Comparison of ENCODE assay signal across 17 mouse cellular contexts in the genomic region with DNA sequence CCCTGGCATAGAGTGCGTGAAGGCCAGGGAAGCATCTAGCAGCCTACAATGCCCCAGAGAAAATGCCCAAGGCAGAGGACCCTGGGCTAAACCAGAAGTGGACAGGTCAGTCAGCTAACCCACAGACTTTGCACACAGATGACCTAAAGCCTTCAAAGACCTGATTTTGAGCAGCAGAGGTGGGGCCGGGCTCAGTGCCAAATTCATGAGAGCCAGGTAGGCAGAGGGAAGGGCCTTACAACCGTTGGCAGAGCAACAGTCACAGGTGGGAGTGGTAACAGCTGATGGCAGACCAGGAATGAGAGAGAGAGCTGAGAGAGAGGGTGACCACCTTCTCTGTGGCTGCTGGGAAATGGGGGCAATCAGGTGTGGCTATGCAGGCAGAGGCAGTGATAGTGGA. TPM values are rescaled to one million over a fixed set of nuclear protein-coding genes. Genes with fewer than 3 reads are reported as not detected.
DNase-seq lines count a peak whose midpoint lies in the region; ATAC-seq and TF ChIP-seq lines count a peak whose summit lies in the region.
"Had no signal": no experiment of that assay in that cellular context is flagged by ENCODE, and none has a peak within 500 bp of the region (broad histone marks: within the 10 kb centered on the region; RNA-seq: fewer than 3 reads in every experiment).

No protein-coding gene starts in this region.

- intact Hi-C loops in left cerebral cortex, postnatal 36 days (cut with DNase I), result no loop called here

- no peak overlapping the region for H3K9ac ChIP-seq in liver, adult 2 months (ENCODE audit: low read depth, low read length)
- H3K9ac ChIP-seq in liver, embryonic 12.5 days, result no peak overlapping the region; the same call in 1 of the 2 replicates
- H3K9ac ChIP-seq in kidney, postnatal 0 days (ENCODE audit: low read depth, low read length), result peak overlapping the region; percentile 13; the same call in 1 of the 2 replicates
- peak overlapping the region; percentile 55 for H3K9ac ChIP-seq in stomach, embryonic 16.5 days (ENCODE audit: low read length)
- H3K9ac ChIP-seq: forebrain, embryonic 13.5 days; lung, embryonic 15.5 days; neural tube, embryonic 12.5 days had no signal

- TF ChIP-seq CTCF in liver, adult 2 months (IDR thresholded peaks at IDR 0.05; ENCODE audit: low read depth, low read length), result no peak
- TF ChIP-seq CTCF in kidney, postnatal 0 days (IDR thresholded peaks at IDR 0.05; ENCODE audit: low read depth), result no peak
- no peak for TF ChIP-seq CTCF in lung, adult 2 months (IDR thresholded peaks at IDR 0.05; ENCODE audit: insufficient read depth, low read length)

- peaks cover 3% of the 10 kb centered on the region; the same call in 1 of the 2 replicates for H3K36me3 ChIP-seq in liver, adult 2 months (ENCODE audit: control insufficient read depth, insufficient read depth, low read length)
- H3K36me3 ChIP-seq in liver, embryonic 12.5 days, result peaks cover 40% of the 10 kb centered on the region
- peaks cover 3% of the 10 kb centered on the region for H3K36me3 ChIP-seq in kidney, postnatal 0 days (ENCODE audit: insufficient read depth, low read length)
- H3K36me3 ChIP-seq in stomach, embryonic 16.5 days (ENCODE audit: control insufficient read depth, insufficient read depth, low read length), result peaks cover 8% of the 10 kb centered on the region
- H3K36me3 ChIP-seq: neural tube, embryonic 12.5 days had no signal

- H3K4me1 ChIP-seq in liver, adult 2 months (ENCODE audit: control insufficient read depth, insufficient read depth, low read length), result peaks cover 29% of the 10 kb centered on the region
- H3K4me1 ChIP-seq in liver, embryonic 12.5 days, result peaks cover 55% of the 10 kb centered on the region
- peaks cover 5% of the 10 kb centered on the region; the same call in 1 of the 2 replicates for H3K4me1 ChIP-seq in kidney, postnatal 0 days (replicated peaks; ENCODE audit: insufficient read depth, low read length)
- H3K4me1 ChIP-seq in lung, adult 2 months (ENCODE audit: control insufficient read depth, insufficient read depth, low read length), result peaks cover 4% of the 10 kb centered on the region
- peaks cover 18% of the 10 kb centered on the region for H3K4me1 ChIP-seq in stomach, embryonic 16.5 days (ENCODE audit: control insufficient read depth, insufficient read depth, low read length)

- TF ChIP-seq POLR2A in liver, adult 2 months (IDR thresholded peaks at IDR 0.05; ENCODE audit: extremely low read depth, insufficient read depth, low read length), result no peak
- TF ChIP-seq POLR2A in lung, adult 2 months (IDR thresholded peaks at IDR 0.05; ENCODE audit: borderline replicate concordance, extremely low read depth, low read depth, low read length), result no peak

- ATAC-seq in liver, embryonic 12.5 days, result no peak
- no peak for ATAC-seq in kidney, postnatal 0 days (replicated peaks; ENCODE audit: low FRiP score, low read depth)
- no peak for ATAC-seq in stomach, embryonic 16.5 days (ENCODE audit: insufficient read depth, low FRiP score)
- ATAC-seq: forebrain, embryonic 13.5 days; hindbrain, postnatal 0 days; midbrain, embryonic 16.5 days had no signal

- H3K79me2 ChIP-seq in liver, adult 2 months (ENCODE audit: control insufficient read depth, insufficient read depth, low read length), result peaks cover 24% of the 10 kb centered on the region

- H3K27ac ChIP-seq in liver, adult 2 months (replicated peaks; ENCODE audit: insufficient read depth, low read depth, low read length), result no peak overlapping the region; the same call in 1 of the 2 replicates
- no peak overlapping the region for H3K27ac ChIP-seq in liver, embryonic 12.5 days
- H3K27ac ChIP-seq in kidney, postnatal 0 days, result no peak overlapping the region
- peak overlapping the region; percentile 55; the same call in 1 of the 2 replicates for H3K27ac ChIP-seq in stomach, embryonic 16.5 days (ENCODE audit: low read length)
- H3K27ac ChIP-seq: forebrain, embryonic 13.5 days; hindbrain, postnatal 0 days; lung, embryonic 15.5 days; neural tube, embryonic 12.5 days had no signal

- peak; percentile 59 for DNase-seq in liver, adult 2 months (ENCODE audit: extremely low read depth, low read depth, low spot score)
- no peak for DNase-seq in kidney, postnatal 0 days (ENCODE audit: low spot score)
- peak; percentile 53 for DNase-seq in lung, adult 2 months
- no peak for DNase-seq in left cerebral cortex, adult 8-10 months (ENCODE audit: low spot score in 2 of 2)
- no peak for DNase-seq in left cerebral cortex, postnatal 36 days (ENCODE audit: low spot score in 2 of 2)
- DNase-seq: adrenal gland, adult 2 months; gastrocnemius, postnatal 10 days had no signal

- WGBS in liver, adult 2 months, result 45% methylated on average over 3 of the region's 3 CpGs
- WGBS in liver, embryonic 12.5 days (ENCODE audit: insufficient replicate concordance), result 72% methylated on average over 3 of the region's 3 CpGs
- 71% methylated on average over 3 of the region's 3 CpGs for WGBS in kidney, postnatal 0 days
- 67% methylated on average over 3 of the region's 3 CpGs for WGBS in lung, adult 2 months
- 64% methylated on average over 3 of the region's 3 CpGs for WGBS in stomach, embryonic 16.5 days

- H3K9me3 ChIP-seq in liver, embryonic 12.5 days (replicated peaks), result no peaks in the 10 kb centered on the region
- H3K9me3 ChIP-seq in kidney, postnatal 0 days (replicated peaks; ENCODE audit: low read length), result no peaks in the 10 kb centered on the region
- H3K9me3 ChIP-seq in stomach, embryonic 16.5 days (replicated peaks; ENCODE audit: control insufficient read depth, low read length), result no peaks in the 10 kb centered on the region
- H3K9me3 ChIP-seq: forebrain, embryonic 13.5 days; lung, embryonic 15.5 days; neural tube, embryonic 12.5 days had no signal

- no peak overlapping the region for H3K4me2 ChIP-seq in liver, embryonic 12.5 days
- H3K4me2 ChIP-seq in kidney, postnatal 0 days (ENCODE audit: low read length), result no peak overlapping the region
- no peak overlapping the region for H3K4me2 ChIP-seq in stomach, embryonic 16.5 days (ENCODE audit: low read depth, low read length)
- H3K4me2 ChIP-seq: forebrain, embryonic 13.5 days; heart, embryonic 11.5 days; lung, embryonic 15.5 days; neural tube, embryonic 12.5 days had no signal

- H3K4me3 ChIP-seq in liver, adult 2 months (ENCODE audit: insufficient read depth, low read depth, low read length), result no peak overlapping the region
- no peak overlapping the region for H3K4me3 ChIP-seq in liver, embryonic 12.5 days
- no peak overlapping the region for H3K4me3 ChIP-seq in kidney, postnatal 0 days (replicated peaks; ENCODE audit: low read depth, low read length)
- no peak overlapping the region for H3K4me3 ChIP-seq in lung, adult 2 months (replicated peaks; ENCODE audit: extremely low read depth, low read depth, low read length)
- no peak overlapping the region for H3K4me3 ChIP-seq in stomach, embryonic 16.5 days (replicated peaks; ENCODE audit: low read length)
- H3K4me3 ChIP-seq: forebrain, embryonic 13.5 days; lung, embryonic 15.5 days; neural tube, embryonic 12.5 days had no signal

- H3K27me3 ChIP-seq in liver, adult 2 months (ENCODE audit: control insufficient read depth, insufficient read depth, low read length), result no peaks in the 10 kb centered on the region
- H3K27me3 ChIP-seq in liver, embryonic 12.5 days (replicated peaks), result no peaks in the 10 kb centered on the region
- no peaks in the 10 kb centered on the region for H3K27me3 ChIP-seq in kidney, postnatal 0 days (ENCODE audit: insufficient read depth, low read length)
- no peaks in the 10 kb centered on the region for H3K27me3 ChIP-seq in stomach, embryonic 16.5 days (ENCODE audit: control insufficient read depth, insufficient read depth, low read length)
- H3K27me3 ChIP-seq: forebrain, embryonic 13.5 days; lung, embryonic 15.5 days; neural tube, embryonic 12.5 days had no signal

RNA-seq across cellular contexts. Expression of a gene that starts 3.9 kb away (rescaled TPM):
- 2.5 and 3.4 TPM in 2 replicates for total RNA-seq in liver, adult 2 months (2014; rRNA removed)
- polyA plus RNA-seq in liver, adult 2 months (2012; rRNA removed), result 20.9 and 27.7 TPM in 2 replicates
- polyA plus RNA-seq in liver, embryonic 12.5 days (2016; fragmentation: Nextera tagmentation; extraction: Ambion mirVana), result 3.8 and 4.1 TPM in 2 replicates
- polyA plus RNA-seq in kidney, postnatal 0 days (2015; fragmentation: Nextera tagmentation; extraction: Ambion mirVana), result 6.9 and 7.7 TPM in 2 replicates
- 17.1 and 18.1 TPM in 2 replicates for polyA plus RNA-seq in lung, adult 2 months (2012; rRNA removed)
- polyA plus RNA-seq in stomach, embryonic 16.5 days (2015; fragmentation: Nextera tagmentation; extraction: Ambion mirVana), result 7.6 and 9.6 TPM in 2 replicates
- total RNA-seq in left cerebral cortex, adult 8-10 months (2022), result 1 to 10 TPM; 5.7 to 8.4 (median 6.5) TPM
- total RNA-seq in left cerebral cortex, postnatal 36 days (2021), result 1 to 10 TPM; 4.9 to 5.3 TPM

RNA-seq across cellular contexts. Expression of a gene that starts 16.0 kb away (rescaled TPM):
- total RNA-seq in liver, adult 2 months (2014; rRNA removed), result 11.5 and 12.1 TPM in 2 replicates
- polyA plus RNA-seq in liver, adult 2 months (2012; rRNA removed), result 16.6 and 18.9 TPM in 2 replicates
- polyA plus RNA-seq in liver, embryonic 12.5 days (2016; fragmentation: Nextera tagmentation; extraction: Ambion mirVana), result 10.2 and 10.7 TPM in 2 replicates
- polyA plus RNA-seq in kidney, postnatal 0 days (2015; fragmentation: Nextera tagmentation; extraction: Ambion mirVana), result 11.7 TPM in 2 replicates
- polyA plus RNA-seq in lung, adult 2 months (2012; rRNA removed), result 28.2 and 29.4 TPM in 2 replicates
- polyA plus RNA-seq in stomach, embryonic 16.5 days (2015; fragmentation: Nextera tagmentation; extraction: Ambion mirVana), result 12.3 and 12.9 TPM in 2 replicates
- 10 to 100 TPM; 33.1 to 34.5 (median 33.8) TPM for total RNA-seq in left cerebral cortex, adult 8-10 months (2022)
- 10 to 100 TPM; 33.0 to 35.4 TPM for total RNA-seq in left cerebral cortex, postnatal 36 days (2021)

RNA-seq across cellular contexts. Expression of a gene that starts 20.0 kb away (rescaled TPM):
- total RNA-seq in liver, adult 2 months (2014; rRNA removed), result 23.0 and 28.1 TPM in 2 replicates
- polyA plus RNA-seq in liver, adult 2 months (2012; rRNA removed), result 20.6 and 21.5 TPM in 2 replicates
- polyA plus RNA-seq in liver, embryonic 12.5 days (2016; fragmentation: Nextera tagmentation; extraction: Ambion mirVana), result 28.3 and 30.2 TPM in 2 replicates
- 69.6 and 75.2 TPM in 2 replicates for polyA plus RNA-seq in kidney, postnatal 0 days (2015; fragmentation: Nextera tagmentation; extraction: Ambion mirVana)
- 39.4 and 39.6 TPM in 2 replicates for polyA plus RNA-seq in lung, adult 2 months (2012; rRNA removed)
- 103 and 123 TPM in 2 replicates for polyA plus RNA-seq in stomach, embryonic 16.5 days (2015; fragmentation: Nextera tagmentation; extraction: Ambion mirVana)
- total RNA-seq in left cerebral cortex, adult 8-10 months (2022), result 10 to 100 TPM; 14.6 to 18.2 (median 15.4) TPM
- total RNA-seq in left cerebral cortex, postnatal 36 days (2021), result 10 to 100 TPM in 1 of 2 experiments, 1 to 10 TPM in 1; 9.3 to 10.1 TPM

RNA-seq across cellular contexts. Expression of a gene that starts 27.4 kb away (rescaled TPM):
- total RNA-seq in liver, adult 2 months (2014; rRNA removed), result not detected in 2 replicates
- polyA plus RNA-seq in liver, adult 2 months (2012; rRNA removed), result not detected in 2 replicates
- not detected in 2 replicates for polyA plus RNA-seq in liver, embryonic 12.5 days (2016; fragmentation: Nextera tagmentation; extraction: Ambion mirVana)
- polyA plus RNA-seq in kidney, postnatal 0 days (2015; fragmentation: Nextera tagmentation; extraction: Ambion mirVana), result not detected in 2 replicates
- polyA plus RNA-seq in lung, adult 2 months (2012; rRNA removed), result not detected in 2 replicates
- not detected in 2 replicates for polyA plus RNA-seq in stomach, embryonic 16.5 days (2015; fragmentation: Nextera tagmentation; extraction: Ambion mirVana)
- not detected for total RNA-seq in left cerebral cortex, adult 8-10 months (2022)
- not detected for total RNA-seq in left cerebral cortex, postnatal 36 days (2021)
- total RNA-seq: adrenal gland, adult 2 months; gastrocnemius, postnatal 10 days; hindbrain, postnatal 0 days; left cerebral cortex, postnatal 14 days had no signal
- polyA plus RNA-seq: adrenal gland, adult 2 months; embryonic facial prominence, embryonic 14.5 days; forebrain, embryonic 13.5 days; heart, embryonic 11.5 days; hindbrain, postnatal 0 days; lung, embryonic 15.5 days; midbrain, embryonic 16.5 days; neural tube, embryonic 12.5 days had no signal

RNA-seq across cellular contexts. Expression of a gene that starts 30.5 kb away (rescaled TPM):
- 0.92 and 2.7 TPM in 2 replicates for total RNA-seq in liver, adult 2 months (2014; rRNA removed)
- 0.20 and 0.22 TPM in 2 replicates for polyA plus RNA-seq in liver, adult 2 months (2012; rRNA removed)
- polyA plus RNA-seq in liver, embryonic 12.5 days (2016; fragmentation: Nextera tagmentation; extraction: Ambion mirVana), result 153 and 154 TPM in 2 replicates
- polyA plus RNA-seq in kidney, postnatal 0 days (2015; fragmentation: Nextera tagmentation; extraction: Ambion mirVana), result 54.3 and 67.3 TPM in 2 replicates
- polyA plus RNA-seq in lung, adult 2 months (2012; rRNA removed), result 2.6 and 3.2 TPM in 2 replicates
- 90.4 and 92.2 TPM in 2 replicates for polyA plus RNA-seq in stomach, embryonic 16.5 days (2015; fragmentation: Nextera tagmentation; extraction: Ambion mirVana)
- 1 to 10 TPM in 2 of 4 experiments, under 1 TPM in 2; 0.80 to 1.8 (median 1.3) TPM for total RNA-seq in left cerebral cortex, adult 8-10 months (2022)
- total RNA-seq in left cerebral cortex, postnatal 36 days (2021), result 1 to 10 TPM in 1 of 2 experiments, under 1 TPM in 1; 0.82 to 1.3 TPM

Comparison
In these comparisons a context has a peak if more than half of its experiments do, and no peak if none do; other contexts are left out.
1. DNase-seq: peak in liver, adult 2 months (single experiment) and lung, adult 2 months (single experiment); none in kidney, postnatal 0 days (single experiment), left cerebral cortex, adult 8-10 months (0 of 2) and left cerebral cortex, postnatal 36 days (0 of 2).
2. H3K9ac ChIP-seq: peak in kidney, postnatal 0 days (single experiment) and stomach, embryonic 16.5 days (single experiment); none in liver, adult 2 months (single experiment) and liver, embryonic 12.5 days (single experiment).